Mouse (Mus musculus): ENCODE data around the gene Fgfr2. TPM values are rescaled to one million over a fixed set of nuclear protein-coding genes. Genes with fewer than 3 reads are reported as not detected.
A peak's percentile ranks its signal among the peaks of the same experiment; 100 is the strongest.

Fgfr2 gene
- polyA plus RNA-seq, 1 experiment: 114 TPM

DNA sequence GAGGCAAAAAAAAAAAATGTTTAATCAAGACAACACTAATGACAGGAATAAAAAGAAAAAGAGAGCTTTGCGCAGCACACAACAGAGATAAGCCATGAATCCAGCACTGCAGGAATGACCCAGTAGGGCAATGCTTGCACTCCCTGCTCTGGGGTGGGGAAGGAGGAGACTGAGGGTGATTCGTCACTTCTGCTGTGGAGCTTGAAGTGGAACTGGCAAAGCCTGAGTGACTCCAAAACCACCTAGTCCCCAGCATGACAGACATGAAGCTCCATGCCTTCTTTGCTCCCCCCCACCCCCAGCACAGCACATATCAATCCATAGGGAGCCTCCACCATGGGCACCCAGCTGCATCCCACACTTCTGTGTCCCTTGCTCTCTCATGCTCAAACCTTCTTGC lies 753.4 kb downstream of the Fgfr2 start:
- no peak for TF ChIP-seq CTCF (IDR thresholded peaks at IDR 0.05; ENCODE audit: insufficient read depth, low read length)
- TF ChIP-seq POLR2A (IDR thresholded peaks at IDR 0.05; ENCODE audit: borderline replicate concordance, extremely low read depth, low read depth, low read length): no peak
- 81% methylated on average over 2 of the region's 2 CpGs for WGBS
- H3K4me3 ChIP-seq (replicated peaks; ENCODE audit: extremely low read depth, low read depth, low read length): no peak overlapping the region
- H3K4me1 ChIP-seq (ENCODE audit: control insufficient read depth, insufficient read depth, low read length): 0 out of 2 replicates have a peak, but pooled peaks cover 2% of the 10 kb centered on the region
- DNase-seq: no peak

- Histone ChIP-seq H3K4me1 (ENCODE audit: control insufficient read depth, insufficient read depth, low read length) (0 out of 2 replicates have a peak, but pooled peaks cover 2% of the 10 kb centered on the region), H3K4me3 (replicated peaks; ENCODE audit: extremely low read depth, low read depth, low read length) (no peak overlapping the region)
- no peak for TF ChIP-seq CTCF (IDR thresholded peaks at IDR 0.05; ENCODE audit: insufficient read depth, low read length)
- TF ChIP-seq POLR2A (IDR thresholded peaks at IDR 0.05; ENCODE audit: borderline replicate concordance, extremely low read depth, low read depth, low read length): no peak
- WGBS: 83% methylated on average over 6 of the region's 6 CpGs
- no peak for DNase-seq
Measured at GRCm38 (mm10) chr7:132368859-132369258, 754.3 kb downstream of the Fgfr2 start.

- WGBS: 88% methylated on average over 3 of the region's 3 CpGs
- H3K4me3 ChIP-seq (replicated peaks; ENCODE audit: extremely low read depth, low read depth, low read length): no peak overlapping the region
- H3K4me1 ChIP-seq (ENCODE audit: control insufficient read depth, insufficient read depth, low read length): 0 out of 2 replicates have a peak, but pooled peaks cover 2% of the 10 kb centered on the region
- DNase-seq: no peak
- TF ChIP-seq POLR2A (IDR thresholded peaks at IDR 0.05; ENCODE audit: borderline replicate concordance, extremely low read depth, low read depth, low read length) (no peak), CTCF (IDR thresholded peaks at IDR 0.05; ENCODE audit: insufficient read depth, low read length) (no peak)
Measured at GRCm38 (mm10) chr7:132367344-132367743, 755.8 kb downstream of the Fgfr2 start.

DNA sequence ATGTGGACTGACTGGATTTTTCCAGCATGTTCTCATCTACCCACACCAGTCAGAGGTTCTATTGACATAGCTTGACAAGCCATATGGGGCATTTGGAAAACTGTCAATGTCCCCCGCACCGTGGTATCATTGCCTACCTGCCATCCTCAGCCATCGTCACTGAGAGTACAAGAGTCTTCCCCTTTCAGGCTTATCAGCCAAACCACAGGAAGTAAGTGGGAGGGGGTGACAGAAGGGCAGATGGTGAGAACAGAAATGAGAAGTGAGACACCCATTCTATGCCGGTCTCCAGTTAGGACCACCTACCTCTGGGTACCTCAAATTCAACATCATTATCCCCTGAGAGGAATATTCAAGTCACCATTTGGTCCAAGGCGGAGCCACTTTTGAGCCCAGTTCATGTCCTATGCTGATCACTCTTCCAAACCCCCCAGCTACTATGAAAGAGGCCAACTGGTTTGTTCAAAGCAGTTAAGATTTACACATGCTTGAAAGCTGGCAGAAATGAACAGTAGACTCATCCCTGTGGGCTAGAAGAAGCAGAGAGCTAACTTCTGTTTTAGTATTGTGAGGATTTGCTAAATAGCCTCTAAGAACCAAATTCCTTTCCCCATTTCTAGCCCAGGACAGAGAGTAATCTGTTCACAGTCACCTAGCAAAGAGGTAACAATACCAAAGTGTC lies 757.3 kb downstream of the Fgfr2 start:
- no peak for DNase-seq
- TF ChIP-seq CTCF (IDR thresholded peaks at IDR 0.05; ENCODE audit: insufficient read depth, low read length) (no peak), POLR2A (IDR thresholded peaks at IDR 0.05; ENCODE audit: borderline replicate concordance, extremely low read depth, low read depth, low read length) (no peak)
- 64% methylated on average over 5 of the region's 5 CpGs for WGBS
- 0 out of 2 replicates have a peak, but pooled peaks cover 2% of the 10 kb centered on the region for H3K4me1 ChIP-seq (ENCODE audit: control insufficient read depth, insufficient read depth, low read length)
- H3K4me3 ChIP-seq (replicated peaks; ENCODE audit: extremely low read depth, low read depth, low read length): no peak overlapping the region

DNA sequence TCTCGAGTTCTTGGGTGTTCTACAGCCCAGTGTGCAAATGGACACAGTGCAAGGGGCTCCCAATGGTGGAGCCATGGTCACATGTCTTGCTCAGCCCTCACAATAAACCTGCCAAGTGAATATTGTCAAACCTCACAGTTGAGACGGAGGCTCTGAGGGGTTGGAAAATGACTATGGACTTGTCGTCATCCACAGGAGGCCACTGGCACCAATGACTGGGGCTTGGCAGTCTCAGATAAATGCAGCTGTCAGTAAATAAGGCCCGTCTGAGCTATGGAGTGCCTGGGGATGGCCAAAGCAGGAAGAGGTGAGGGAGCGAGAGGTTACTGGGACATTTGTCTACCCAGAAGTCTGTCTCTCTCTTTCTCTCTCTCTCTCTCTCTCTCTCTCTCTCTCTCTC lies 758.0 kb downstream of the Fgfr2 start:
- WGBS: 71% methylated on average over 5 of the region's 5 CpGs
- DNase-seq: no peak
- TF ChIP-seq POLR2A (IDR thresholded peaks at IDR 0.05; ENCODE audit: borderline replicate concordance, extremely low read depth, low read depth, low read length) (no peak), CTCF (IDR thresholded peaks at IDR 0.05; ENCODE audit: insufficient read depth, low read length) (no peak)
- H3K4me3 ChIP-seq (replicated peaks; ENCODE audit: extremely low read depth, low read depth, low read length): peak overlapping the region; percentile 13
- H3K4me1 ChIP-seq (ENCODE audit: control insufficient read depth, insufficient read depth, low read length): 0 out of 2 replicates have a peak, but pooled peaks cover 2% of the 10 kb centered on the region

DNA sequence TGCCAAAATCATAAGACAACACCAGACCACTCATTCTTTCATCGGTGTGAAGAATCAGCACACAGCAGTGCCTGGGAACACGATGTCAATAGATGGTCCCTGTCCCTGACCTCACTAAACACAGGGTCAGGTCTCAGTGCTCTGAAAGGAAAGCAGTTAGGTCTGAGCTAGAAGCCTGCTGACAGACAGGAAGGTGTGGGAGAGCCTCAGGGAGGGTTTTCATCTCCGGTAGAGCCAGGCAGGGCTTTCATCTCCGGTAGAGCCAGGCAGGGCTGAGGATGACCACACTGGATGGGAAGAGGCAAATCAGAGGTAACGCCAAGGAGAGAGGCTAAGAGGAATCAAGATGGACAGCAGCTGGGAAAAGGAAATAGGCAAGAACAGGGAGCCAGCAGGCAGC lies 758.6 kb downstream of the Fgfr2 start:
- 49% methylated on average over 5 of the region's 5 CpGs for WGBS
- DNase-seq: no peak
- 0 out of 2 replicates have a peak, but pooled peaks cover 2% of the 10 kb centered on the region for H3K4me1 ChIP-seq (ENCODE audit: control insufficient read depth, insufficient read depth, low read length)
- no peak for TF ChIP-seq CTCF (IDR thresholded peaks at IDR 0.05; ENCODE audit: insufficient read depth, low read length)
- no peak for TF ChIP-seq POLR2A (IDR thresholded peaks at IDR 0.05; ENCODE audit: borderline replicate concordance, extremely low read depth, low read depth, low read length)
- no peak overlapping the region for H3K4me3 ChIP-seq (replicated peaks; ENCODE audit: extremely low read depth, low read depth, low read length)

- no peak overlapping the region for H3K4me3 ChIP-seq (replicated peaks; ENCODE audit: extremely low read depth, low read depth, low read length)
- peaks cover 5% of the 10 kb centered on the region for H3K4me1 ChIP-seq (ENCODE audit: control insufficient read depth, insufficient read depth, low read length)
- TF ChIP-seq POLR2A (IDR thresholded peaks at IDR 0.05; ENCODE audit: borderline replicate concordance, extremely low read depth, low read depth, low read length) (no peak), CTCF (IDR thresholded peaks at IDR 0.05; ENCODE audit: insufficient read depth, low read length) (no peak)
- 87% methylated on average over 4 of the region's 4 CpGs for WGBS
- DNase-seq: no peak
Measured at GRCm38 (mm10) chr7:132360336-132360735, 762.8 kb downstream of the Fgfr2 start.

GRCm38 (mm10) chr7:132358709-132359108 lies 764.4 kb downstream of the Fgfr2 start:
- H3K4me1 ChIP-seq (ENCODE audit: control insufficient read depth, insufficient read depth, low read length): peaks cover 5% of the 10 kb centered on the region
- WGBS: 33% methylated on average over 4 of the region's 4 CpGs
- TF ChIP-seq POLR2A (IDR thresholded peaks at IDR 0.05; ENCODE audit: borderline replicate concordance, extremely low read depth, low read depth, low read length) (no peak), CTCF (IDR thresholded peaks at IDR 0.05; ENCODE audit: insufficient read depth, low read length) (no peak)
- peak; percentile 8 for DNase-seq
- H3K4me3 ChIP-seq (replicated peaks; ENCODE audit: extremely low read depth, low read depth, low read length): no peak overlapping the region

DNA sequence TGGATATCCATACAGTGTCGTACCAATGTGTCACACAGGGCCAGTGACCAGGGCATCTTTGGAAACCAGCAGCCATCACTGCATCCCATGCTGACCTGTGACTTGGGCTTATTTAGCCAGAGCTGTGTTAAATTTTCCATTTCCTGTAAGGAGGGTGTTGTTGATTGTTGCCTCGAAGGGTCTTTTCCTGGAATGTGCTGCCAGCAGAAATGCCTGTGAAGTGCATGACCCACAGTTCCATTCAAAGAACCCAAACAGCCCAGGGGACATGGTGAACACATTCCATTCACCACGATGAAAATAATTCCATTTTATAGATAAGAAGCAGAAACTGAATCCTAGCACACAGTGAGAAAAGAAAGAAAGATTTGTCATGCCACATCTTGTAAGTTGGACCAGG lies 764.9 kb downstream of the Fgfr2 start:
- 39% methylated on average over 3 of the region's 3 CpGs for WGBS
- TF ChIP-seq CTCF (IDR thresholded peaks at IDR 0.05; ENCODE audit: insufficient read depth, low read length) (no peak), POLR2A (IDR thresholded peaks at IDR 0.05; ENCODE audit: borderline replicate concordance, extremely low read depth, low read depth, low read length) (no peak)
- DNase-seq: no peak
- H3K4me3 ChIP-seq (replicated peaks; ENCODE audit: extremely low read depth, low read depth, low read length): no peak overlapping the region
- H3K4me1 ChIP-seq (ENCODE audit: control insufficient read depth, insufficient read depth, low read length): peaks cover 5% of the 10 kb centered on the region

- H3K4me3 ChIP-seq (replicated peaks; ENCODE audit: extremely low read depth, low read depth, low read length): no peak overlapping the region
- TF ChIP-seq POLR2A (IDR thresholded peaks at IDR 0.05; ENCODE audit: borderline replicate concordance, extremely low read depth, low read depth, low read length) (no peak), CTCF (IDR thresholded peaks at IDR 0.05; ENCODE audit: insufficient read depth, low read length) (no peak)
- no peak for DNase-seq
- 88% methylated on average over 3 of the region's 3 CpGs for WGBS
- H3K4me1 ChIP-seq (ENCODE audit: control insufficient read depth, insufficient read depth, low read length): peaks cover 5% of the 10 kb centered on the region
Measured at GRCm38 (mm10) chr7:132357841-132358237, 765.3 kb downstream of the Fgfr2 start.
